Mouse (Mus musculus) cortical plate, adult 2 months (tissue): ENCODE results near the gene Siah1a. TPM values are rescaled to one million over a fixed set of nuclear protein-coding genes. Genes with fewer than 3 reads are reported as not detected.

ENCODE experiments used
- H3K27ac ChIP-seq: fragments of 200-500 bp; 2 replicates; pipeline ENCODE4 v1.5.1; 2012; ENCODE audit warnings: low read length, control low read depth, inconsistent platforms; ENCODE audit not compliant: insufficient read depth
- H3K4me1 ChIP-seq: fragments of 200-500 bp; 2 replicates; pipeline ENCODE4 v1.6.1; 2011; ENCODE audit warnings: low read length; ENCODE audit not compliant: control insufficient read depth, insufficient read depth
- H3K4me3 ChIP-seq: fragments of 200-500 bp; 2 replicates; pipeline ENCODE4 v1.5.1; 2011; ENCODE audit warnings: mild to moderate bottlenecking, low read length, control low read depth; ENCODE audit not compliant: insufficient read depth
- CTCF ChIP-seq: fragments of 200-500 bp; IDR thresholded peaks from 2 replicates; pipeline ENCODE4 v1.5.1; 2011; ENCODE audit warnings: mild to moderate bottlenecking, control low read depth, low read length; ENCODE audit not compliant: insufficient read depth; ENCODE audit errors: extremely low read depth
- POLR2A ChIP-seq: fragments of 200-500 bp; IDR thresholded peaks from 2 replicates; pipeline ENCODE4 v1.6.1; 2011; ENCODE audit warnings: mild to moderate bottlenecking, low read length, control low read depth; ENCODE audit not compliant: insufficient read depth; ENCODE audit errors: extremely low read depth
- polyA plus RNA-seq: library from polyadenylated mRNA; depleted of rRNA; stranded (reverse); fragments of >200 nt; gene quantifications from 2 replicates; pipeline ENCODE4 v1.2.3, GENCODE M21; 2012; rRNA removed

Gene Siah1a
- polyA plus RNA-seq, 1 experiment: 32.1 TPM

DNA sequence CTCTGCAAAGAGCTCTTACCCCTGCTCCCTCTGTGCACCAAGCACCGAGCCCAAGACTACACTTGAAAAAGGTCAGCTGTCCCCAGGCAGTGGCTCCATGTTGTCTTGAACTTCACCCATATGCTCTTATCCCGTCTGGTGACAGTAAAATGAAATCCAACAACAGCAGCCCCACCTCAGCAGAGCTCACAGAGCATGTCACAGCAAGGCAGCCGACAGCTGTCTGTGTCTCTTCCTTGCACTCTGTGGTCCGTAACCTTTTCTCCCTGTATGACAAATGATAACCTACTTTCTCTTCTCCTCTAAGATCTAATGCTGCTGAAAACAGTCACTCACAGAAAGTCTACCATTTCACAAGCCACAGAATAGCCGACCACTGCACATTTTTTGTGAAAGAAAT is 39.0 kb downstream of the Siah1a start:
- TF ChIP-seq POLR2A (no peak), CTCF (no peak)
- H3K27ac ChIP-seq: peak overlapping the region; percentile 62; the same call in 1 of the 2 replicates
- no peak overlapping the region for H3K4me3 ChIP-seq
- H3K4me1 ChIP-seq: peaks cover 5% of the 10 kb centered on the region

DNA sequence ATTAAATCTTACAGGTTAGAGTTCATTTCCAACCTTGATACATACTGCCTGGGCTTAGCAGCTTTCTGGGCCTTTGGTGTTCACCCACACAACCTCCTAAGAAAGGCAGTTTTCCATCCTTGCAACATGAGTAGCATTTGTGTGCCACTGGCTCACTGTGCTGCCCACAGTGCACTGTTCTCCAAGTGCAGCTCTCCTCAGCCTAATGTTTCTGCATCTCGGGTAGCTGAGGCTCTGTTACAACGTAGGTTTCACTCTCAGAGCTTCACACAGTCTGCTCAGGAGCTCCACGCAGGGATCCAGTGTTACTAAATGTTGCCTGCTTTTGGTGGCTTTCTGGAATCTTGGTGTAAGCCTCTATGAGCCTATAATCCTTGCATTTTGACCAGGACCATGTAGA is 40.4 kb downstream of the Siah1a start:
- TF ChIP-seq POLR2A (no peak), CTCF (no peak)
- H3K4me3 ChIP-seq: no peak overlapping the region
- H3K27ac ChIP-seq: no peak overlapping the region
- peaks cover 5% of the 10 kb centered on the region for H3K4me1 ChIP-seq

DNA sequence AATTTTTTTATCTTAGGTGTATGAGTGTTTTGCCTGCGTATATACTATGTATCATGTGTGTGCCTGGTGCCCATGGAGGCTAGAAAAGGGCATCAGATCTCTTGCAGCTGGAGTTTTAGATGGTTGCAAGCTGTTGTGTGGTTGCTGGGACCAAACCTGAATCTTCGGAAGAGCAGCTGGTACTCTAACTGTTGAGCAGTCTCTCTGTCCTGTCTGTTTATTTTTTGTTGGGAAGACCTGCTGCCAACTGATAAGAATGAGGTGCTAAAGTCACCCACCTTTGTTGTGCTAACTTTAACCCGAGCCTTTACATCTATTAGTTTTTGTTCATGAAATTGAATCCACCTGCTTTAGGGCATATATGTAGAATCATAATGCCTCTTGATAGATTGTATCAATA is 43.3 kb downstream of the Siah1a start:
- no peak overlapping the region for H3K4me3 ChIP-seq
- no peak overlapping the region for H3K27ac ChIP-seq
- TF ChIP-seq POLR2A: no peak
- H3K4me1 ChIP-seq: peaks cover 8% of the 10 kb centered on the region

DNA sequence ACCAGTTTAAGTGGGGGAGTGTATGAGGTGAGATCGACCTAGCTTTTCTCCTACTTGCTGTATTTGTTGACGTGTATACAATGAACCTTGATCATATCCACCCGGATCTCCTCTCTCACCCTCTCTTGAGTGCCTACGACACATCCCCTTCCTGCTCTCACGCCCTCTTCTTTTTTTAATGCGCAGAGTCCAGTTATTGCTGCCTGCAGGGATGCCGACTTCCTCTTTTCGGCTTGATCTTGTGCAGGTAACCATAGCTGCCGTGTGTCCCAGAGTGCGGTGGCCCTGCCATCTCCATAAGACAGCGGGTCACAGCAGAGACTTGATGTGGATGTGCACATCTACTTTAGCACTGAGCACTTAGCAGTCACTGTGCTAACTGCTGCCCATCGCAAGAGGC is 46.3 kb downstream of the Siah1a start:
- Histone ChIP-seq H3K4me1 (peaks cover 5% of the 10 kb centered on the region), H3K27ac (no peak overlapping the region), H3K4me3 (no peak overlapping the region)
- no peak for TF ChIP-seq CTCF
- TF ChIP-seq POLR2A: no peak

DNA sequence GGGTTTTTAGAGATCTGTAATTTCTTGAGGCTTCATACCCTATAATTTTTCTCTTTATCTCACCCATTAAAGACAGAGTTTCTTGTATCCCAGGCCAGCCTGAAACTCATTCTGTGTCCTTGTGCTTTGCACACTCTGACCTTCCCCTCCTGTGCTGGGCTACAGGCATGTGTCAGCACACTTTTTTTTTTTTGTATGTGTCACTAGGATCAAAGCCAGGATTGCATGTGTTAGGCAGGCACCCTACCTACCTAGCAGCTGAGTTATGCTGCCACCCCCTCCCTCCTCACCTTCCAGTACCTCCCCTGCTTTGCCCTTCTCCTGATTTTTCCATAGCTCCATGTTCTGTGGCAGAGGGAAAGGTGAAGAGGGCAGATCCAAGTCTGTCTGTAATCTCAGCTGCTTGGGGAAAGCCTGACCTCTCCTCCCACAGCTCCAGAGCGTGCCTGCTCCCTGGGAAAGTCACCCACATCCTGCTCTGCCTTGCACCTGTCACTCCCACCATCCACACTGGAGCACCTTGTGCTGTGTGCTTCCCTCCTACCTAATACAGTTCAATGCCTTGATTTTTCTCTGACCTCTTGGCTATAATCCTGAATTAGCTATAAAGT is 46.8 kb downstream of the Siah1a start:
- peaks cover 5% of the 10 kb centered on the region for H3K4me1 ChIP-seq
- no peak overlapping the region for H3K4me3 ChIP-seq
- TF ChIP-seq CTCF (no peak), POLR2A (no peak)
- no peak overlapping the region for H3K27ac ChIP-seq

DNA sequence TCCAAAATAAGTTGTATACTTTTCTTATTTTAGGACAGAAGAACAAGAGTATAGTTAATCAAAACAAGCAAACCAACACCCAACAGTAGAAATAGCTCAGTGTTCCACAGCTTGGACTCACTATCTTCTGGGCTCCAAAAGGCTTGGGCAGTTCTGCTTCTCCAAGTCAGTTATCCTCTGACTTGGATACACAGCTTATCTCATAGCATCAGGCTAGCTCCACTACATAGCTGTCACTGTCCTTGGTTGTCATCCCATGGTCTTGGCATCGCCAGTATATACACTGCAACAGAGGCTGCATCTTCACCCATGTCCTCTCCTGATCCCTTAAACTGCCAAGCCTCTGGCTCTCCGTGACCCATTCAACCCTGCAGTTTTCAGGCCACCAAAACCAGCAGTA is 50.0 kb downstream of the Siah1a start:
- H3K4me3 ChIP-seq: no peak overlapping the region
- TF ChIP-seq POLR2A (no peak), CTCF (no peak)
- peaks cover 3% of the 10 kb centered on the region; the same call in 1 of the 2 replicates for H3K4me1 ChIP-seq
- H3K27ac ChIP-seq: no peak overlapping the region

DNA sequence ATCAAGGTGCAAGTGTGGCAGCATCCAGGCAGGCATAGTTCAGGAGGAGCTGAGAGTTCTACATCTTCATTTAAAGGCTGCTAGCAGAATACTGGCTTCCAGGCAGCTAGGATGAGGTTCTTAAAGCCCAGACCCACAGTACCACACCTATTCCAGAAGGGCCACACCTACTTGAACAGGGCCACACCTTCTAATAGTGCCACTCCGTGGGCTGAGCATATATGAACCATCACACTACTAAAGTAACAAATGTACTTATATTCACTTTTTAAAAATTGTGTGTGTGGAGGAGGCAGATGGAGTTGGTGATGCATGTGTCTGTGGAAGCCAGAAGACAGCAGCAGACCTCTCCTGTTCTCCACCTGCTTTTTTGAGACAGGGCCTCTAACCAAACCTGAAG is 51.7 kb downstream of the Siah1a start:
- Histone ChIP-seq H3K27ac (no peak overlapping the region), H3K4me1 (peaks cover 1% of the 10 kb centered on the region; the same call in 1 of the 2 replicates), H3K4me3 (no peak overlapping the region)
- TF ChIP-seq POLR2A: no peak
- no peak for TF ChIP-seq CTCF

DNA sequence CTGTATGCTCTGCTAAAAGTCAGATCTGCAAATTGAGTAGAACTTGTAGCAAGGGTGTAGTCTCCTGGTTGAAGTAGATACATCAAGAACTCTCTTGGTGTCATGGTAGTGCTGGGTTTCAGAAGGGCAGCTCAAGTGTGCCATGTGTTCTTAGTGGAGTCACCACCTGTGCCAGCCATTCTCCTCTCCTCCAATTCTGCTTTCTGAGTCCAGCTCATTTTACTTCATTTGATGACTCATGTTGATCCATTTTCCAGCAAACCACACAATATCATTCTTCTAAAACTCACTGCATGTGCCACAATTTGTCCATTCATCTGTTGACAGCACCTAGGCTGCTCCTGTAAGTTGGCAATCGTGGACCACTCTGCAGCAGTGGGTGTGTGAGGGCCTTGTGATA is 53.6 kb downstream of the Siah1a start:
- no peak for TF ChIP-seq POLR2A
- TF ChIP-seq CTCF: no peak
- no peak overlapping the region for H3K4me3 ChIP-seq
- no peak overlapping the region for H3K27ac ChIP-seq
- no peaks in the 10 kb centered on the region for H3K4me1 ChIP-seq

DNA sequence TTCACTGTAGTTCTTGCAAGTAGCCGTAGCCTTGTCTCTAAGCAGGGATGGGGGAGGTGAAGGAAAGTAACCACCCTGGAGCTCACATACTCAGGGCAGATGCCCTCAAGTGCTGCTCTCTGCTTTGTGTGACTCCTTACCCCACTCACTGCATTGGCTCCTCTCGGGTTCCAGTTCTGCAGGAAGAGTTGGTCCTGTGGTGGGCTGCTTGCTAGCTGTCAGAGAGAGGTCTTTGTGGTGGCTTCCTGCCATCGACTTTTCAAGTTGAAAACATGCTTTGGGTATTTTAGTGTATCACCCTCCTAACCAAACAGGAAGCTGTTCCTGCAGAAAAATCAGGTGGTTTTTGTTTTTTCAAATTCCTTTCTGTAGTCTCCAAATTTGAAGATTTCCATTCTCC is 59.1 kb downstream of the Siah1a start:
- H3K4me1 ChIP-seq: no peaks in the 10 kb centered on the region
- no peak overlapping the region for H3K27ac ChIP-seq
- no peak overlapping the region for H3K4me3 ChIP-seq
- TF ChIP-seq POLR2A (no peak), CTCF (no peak)

Other genes with a start within 250 kb of the Siah1a start
- 0.38 and 0.65 TPM in 2 replicates for gene Abcc12, start 165.2 kb downstream of the Siah1a start, polyA plus RNA-seq
- 51.6 and 53.1 TPM in 2 replicates for gene Lonp2, start 121.9 kb downstream of the Siah1a start, polyA plus RNA-seq
- gene Gm10638, start 235 bp downstream of the Siah1a start, polyA plus RNA-seq: 1.6 and 2.2 TPM in 2 replicates
- 15.8 and 16.7 TPM in 2 replicates for gene N4bp1, start 139.3 kb upstream of the Siah1a start, polyA plus RNA-seq